Mouse (Mus musculus) limb, embryonic 11.5 days (tissue): ENCODE data around the gene Sec63. TPM values are rescaled to one million over a fixed set of nuclear protein-coding genes. Genes with fewer than 3 reads are reported as not detected.

Experiments
- ATAC-seq: fragments of 200-750 bp; cut with Nextera tagmentation; 2 replicates; pipeline ENCODE4 v1.8.0; 2017; ENCODE audit warnings: low read depth; ENCODE audit not compliant: insufficient number of reproducible peaks, low FRiP score, low TSS enrichment
- DNase-seq: peaks from one replicate; pipeline ENCODE4 v3.0.0-alpha.2; 2015; ENCODE audit warnings: low spot score
- H3K27ac ChIP-seq: fragments of 300-500 bp; sonication (generic); replicated peaks from 2 replicates; pipeline ENCODE4 v1.5.1; 2014; ENCODE audit warnings: low read depth, mild to moderate bottlenecking, low read length
- H3K27me3 ChIP-seq: fragments of 300-500 bp; sonication (generic); 2 replicates; pipeline ENCODE4 v1.6.1; 2014; ENCODE audit warnings: mild to moderate bottlenecking, low read length, mixed read lengths; ENCODE audit not compliant: control insufficient read depth, insufficient read depth
- H3K36me3 ChIP-seq: fragments of 300-500 bp; sonication (generic); 2 replicates; pipeline ENCODE4 v1.6.1; 2014; ENCODE audit warnings: mild to moderate bottlenecking, low read length, moderate library complexity, mixed read lengths; ENCODE audit not compliant: control insufficient read depth, insufficient read depth
- H3K4me1 ChIP-seq: fragments of 300-500 bp; sonication (generic); 2 replicates; pipeline ENCODE4 v1.6.1; 2014; ENCODE audit warnings: low read length, mixed read lengths; ENCODE audit not compliant: control insufficient read depth, insufficient read depth
- H3K4me2 ChIP-seq: fragments of 300-500 bp; sonication (generic); 2 replicates; pipeline ENCODE4 v1.6.1; 2014; ENCODE audit warnings: low read depth, mild to moderate bottlenecking, moderate library complexity; ENCODE audit not compliant: severe bottlenecking
- H3K4me3 ChIP-seq: fragments of 300-500 bp; sonication (generic); 2 replicates; pipeline ENCODE4 v1.5.1; 2014; ENCODE audit warnings: low read depth, low read length
- H3K9ac ChIP-seq: fragments of 300-500 bp; sonication (generic); 2 replicates; pipeline ENCODE4 v1.6.1; 2014; ENCODE audit warnings: mild to moderate bottlenecking, low read length
- H3K9me3 ChIP-seq: fragments of 300-500 bp; sonication (generic); 2 replicates; pipeline ENCODE4 v1.6.1; 2016; ENCODE audit warnings: low read length; ENCODE audit not compliant: control insufficient read depth
- WGBS: fragments of 180-500 bp; shearing (Covaris S2); extraction: QIAGEN DNeasy Blood & Tissue Kit; methylation state at CpG from one replicate; pipeline ENCODE4 v1.1.7; 2014; 5-methylcytosine and 5-hydroxymethylcytosine counted together
- polyA plus RNA-seq: library from polyadenylated mRNA; unstranded; fragments of >200 nt; fragmentation: Nextera tagmentation; extraction: Ambion mirVana; gene quantifications from 2 replicates; pipeline ENCODE4 v1.2.1, GENCODE M21; 2014

Sec63 gene
- polyA plus RNA-seq, 1 experiment from 2014 or later, result 29.6 TPM

DNA sequence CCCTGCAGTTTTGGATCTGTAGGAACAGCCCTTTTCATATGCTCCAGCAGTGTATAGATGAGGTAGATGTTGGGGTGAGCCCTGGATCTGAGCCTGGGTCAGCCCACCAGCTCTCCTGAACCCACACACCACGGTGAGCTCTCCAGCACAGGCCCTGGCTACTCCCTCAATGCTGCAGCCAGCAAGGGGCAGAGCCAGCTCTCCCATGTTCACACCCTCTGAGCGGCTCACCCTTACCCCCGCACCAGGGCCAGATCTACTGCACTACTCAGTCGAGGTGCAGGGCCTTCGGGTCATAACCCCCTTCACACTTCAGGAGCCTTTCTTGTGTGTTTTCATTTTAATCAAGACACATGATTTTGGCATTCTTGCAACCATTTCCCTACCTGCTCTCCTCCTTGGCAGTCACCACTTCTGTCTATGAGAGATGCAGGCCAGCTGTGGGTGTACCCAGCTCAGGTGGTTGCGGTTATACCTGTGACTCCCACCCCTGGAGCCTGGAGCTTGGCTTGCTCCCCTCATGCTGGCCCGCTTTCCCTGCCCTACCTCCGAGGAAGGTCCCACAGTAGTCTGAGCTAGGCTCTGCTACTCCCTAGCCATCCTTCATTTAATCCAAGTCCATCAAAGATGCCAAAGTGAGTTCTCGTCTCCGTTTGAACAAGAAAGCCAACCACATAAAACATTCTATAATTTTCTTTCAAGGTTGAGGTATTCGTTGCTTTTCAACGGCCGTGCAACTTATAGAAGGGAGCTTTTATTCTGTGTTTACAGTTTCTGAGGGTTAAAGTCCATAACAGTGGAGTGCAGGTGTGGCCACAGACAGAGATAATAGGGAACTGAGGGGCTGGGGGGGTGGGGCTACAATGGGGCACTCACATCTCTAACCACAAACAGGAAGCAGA lies 87.1 kb downstream of the Sec63 start:
- 87% methylated on average over 13 of the region's 13 CpGs for WGBS

DNA sequence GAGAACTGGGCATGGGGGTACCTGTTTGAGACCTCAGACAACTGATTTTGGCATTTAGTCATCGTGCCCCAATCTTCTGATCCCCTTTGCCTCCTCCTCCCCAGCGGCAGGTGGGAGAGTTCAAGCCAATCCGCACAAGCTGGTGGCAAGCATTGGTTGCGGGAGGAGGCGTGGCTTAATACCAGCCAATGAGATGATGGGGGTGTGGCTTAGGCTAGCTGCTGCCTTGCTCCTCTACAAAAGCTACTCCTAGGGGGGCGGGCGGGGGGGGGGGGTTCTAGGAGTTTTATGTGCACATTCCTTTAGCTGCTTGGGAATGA lies 87.7 kb downstream of the Sec63 start:
- no peaks in the 10 kb centered on the region for H3K9me3 ChIP-seq
- no peak overlapping the region for H3K4me2 ChIP-seq
- DNase-seq, result no peak
- H3K4me1 ChIP-seq, result no peaks in the 10 kb centered on the region
- 92% methylated on average over 7 of the region's 7 CpGs for WGBS
- ATAC-seq, result no peak
- H3K4me3 ChIP-seq, result no peak overlapping the region
- no peaks in the 10 kb centered on the region for H3K27me3 ChIP-seq
- H3K36me3 ChIP-seq, result no peaks in the 10 kb centered on the region
- H3K27ac ChIP-seq, result no peak overlapping the region
- no peak overlapping the region for H3K9ac ChIP-seq

More for the DNA sequence above, 87.1 kb downstream of the Sec63 start:
- Histone ChIP-seq H3K27ac (no peak overlapping the region), H3K36me3 (no peaks in the 10 kb centered on the region), H3K9me3 (no peaks in the 10 kb centered on the region), H3K4me1 (no peaks in the 10 kb centered on the region), H3K27me3 (no peaks in the 10 kb centered on the region), H3K4me3 (no peak overlapping the region), H3K4me2 (no peak overlapping the region), H3K9ac (no peak overlapping the region)
- ATAC-seq, result no peak
- no peak for DNase-seq

- no peak overlapping the region for H3K4me2 ChIP-seq
- H3K4me3 ChIP-seq, result no peak overlapping the region
- no peak for ATAC-seq
- H3K27me3 ChIP-seq, result no peaks in the 10 kb centered on the region
- H3K9me3 ChIP-seq, result no peaks in the 10 kb centered on the region
- peaks cover 2% of the 10 kb centered on the region for H3K4me1 ChIP-seq
- 68% methylated on average over 4 of the region's 4 CpGs for WGBS
- H3K9ac ChIP-seq, result no peak overlapping the region
- H3K36me3 ChIP-seq, result no peaks in the 10 kb centered on the region
- H3K27ac ChIP-seq, result no peak overlapping the region
- no peak for DNase-seq
Observed at GRCm38 (mm10) chr10:42854838-42855237, 93.5 kb downstream of the Sec63 start.

- no peak for ATAC-seq
- Histone ChIP-seq H3K4me1 (peaks cover 4% of the 10 kb centered on the region), H3K27ac (no peak overlapping the region), H3K36me3 (no peaks in the 10 kb centered on the region), H3K9ac (no peak overlapping the region), H3K9me3 (no peaks in the 10 kb centered on the region), H3K27me3 (no peaks in the 10 kb centered on the region), H3K4me2 (no peak overlapping the region), H3K4me3 (no peak overlapping the region)
- DNase-seq, result no peak
- WGBS, result 70% methylated on average over 5 of the region's 5 CpGs
Observed at GRCm38 (mm10) chr10:42855250-42855649, 94.0 kb downstream of the Sec63 start.

DNA sequence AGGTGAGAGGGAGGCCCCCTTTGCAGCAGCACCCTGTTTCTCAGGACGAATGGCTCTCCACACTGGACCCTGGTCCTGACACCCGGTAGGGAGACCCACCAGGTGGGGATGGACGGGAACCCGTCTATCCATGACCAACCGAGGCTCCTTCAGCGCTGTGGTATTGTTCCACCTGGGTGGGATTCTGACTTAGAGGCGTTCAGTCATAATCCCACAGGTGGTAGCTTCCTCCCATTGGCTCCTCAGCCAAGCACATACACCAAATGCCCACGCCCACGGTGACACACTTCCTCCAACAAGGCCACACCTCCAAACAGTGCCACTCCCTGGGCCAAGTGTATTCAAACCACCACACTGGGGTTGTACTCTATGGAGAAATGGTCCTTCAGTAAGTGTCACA lies 95.3 kb downstream of the Sec63 start:
- WGBS, result 98% methylated on average over 9 of the region's 9 CpGs
- ATAC-seq, result no peak

GRCm38 (mm10) chr10:42857021-42857420 lies 95.7 kb downstream of the Sec63 start:
- Histone ChIP-seq H3K36me3 (no peaks in the 10 kb centered on the region), H3K27ac (no peak overlapping the region), H3K4me1 (peaks cover 8% of the 10 kb centered on the region), H3K4me2 (no peak overlapping the region), H3K9ac (no peak overlapping the region), H3K9me3 (no peaks in the 10 kb centered on the region), H3K27me3 (no peaks in the 10 kb centered on the region), H3K4me3 (no peak overlapping the region)
- WGBS, result 88% methylated on average over 2 of the region's 2 CpGs
- ATAC-seq, result no peak
- DNase-seq, result no peak

More for the DNA sequence above, 95.3 kb downstream of the Sec63 start:
- Histone ChIP-seq H3K4me3 (no peak overlapping the region), H3K9me3 (no peaks in the 10 kb centered on the region), H3K4me1 (peaks cover 8% of the 10 kb centered on the region), H3K27me3 (no peaks in the 10 kb centered on the region), H3K36me3 (no peaks in the 10 kb centered on the region), H3K27ac (no peak overlapping the region), H3K9ac (no peak overlapping the region), H3K4me2 (no peak overlapping the region)
- no peak for DNase-seq

DNA sequence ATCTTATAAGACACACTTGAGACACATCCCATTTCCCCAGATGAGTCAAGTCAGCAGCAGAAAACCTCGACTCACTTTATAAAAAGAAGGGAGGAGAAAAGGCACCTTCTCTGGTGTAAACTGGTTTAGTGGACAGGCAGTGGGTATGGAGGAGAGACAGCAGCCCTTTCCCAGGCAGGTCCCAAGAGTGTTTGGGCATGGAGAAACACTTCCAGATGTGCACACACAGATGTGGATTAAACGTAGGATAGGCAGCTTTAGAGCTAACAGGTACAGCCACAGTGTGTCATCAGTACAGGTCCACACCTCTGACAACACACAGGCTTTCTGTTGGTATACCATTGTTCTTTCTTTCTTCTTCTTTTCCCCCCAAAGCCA lies 98.5 kb downstream of the Sec63 start:
- 23% methylated on average over 2 of the region's 2 CpGs for WGBS
- ATAC-seq, result no peak
- H3K9ac ChIP-seq, result no peak overlapping the region

GRCm38 (mm10) chr10:42860159-42860911 lies 99.0 kb downstream of the Sec63 start, which contains the start of gene Scml4:
Gene Scml4 (plus strand): TSS chr10:42860370.
- peaks cover 10% of the 10 kb centered on the region for H3K4me1 ChIP-seq
- ATAC-seq (peak; percentile 54; the same call in 1 of the 2 replicates), DNase-seq (peak; percentile 49)
- H3K9ac ChIP-seq, result no peak within 1 kb of the TSS
- no peaks in the 10 kb centered on the region for H3K27me3 ChIP-seq
- H3K9me3 ChIP-seq, result no peaks in the 10 kb centered on the region
- 50% methylated on average over 17 of the region's 17 CpGs for WGBS
- no peak within 1 kb of the TSS for H3K27ac ChIP-seq
- H3K4me3 ChIP-seq, result no peak within 1 kb of the TSS
- H3K36me3 ChIP-seq, result no peaks in the 10 kb centered on the region
- H3K4me2 ChIP-seq, result peak within 1 kb of the TSS; percentile 22; the same call in 1 of the 2 replicates

More for the DNA sequence above, 98.5 kb downstream of the Sec63 start:
- Histone ChIP-seq H3K9me3 (no peaks in the 10 kb centered on the region), H3K4me2 (no peak overlapping the region), H3K27ac (no peak overlapping the region), H3K36me3 (no peaks in the 10 kb centered on the region), H3K27me3 (no peaks in the 10 kb centered on the region), H3K4me1 (peaks cover 10% of the 10 kb centered on the region), H3K4me3 (no peak overlapping the region)
- DNase-seq, result peak; percentile 41
